Mouse (Mus musculus) heart, adult 2 months (tissue): Measurements from ENCODE around the gene 1700001P01Rik. TPM values are rescaled to one million over a fixed set of nuclear protein-coding genes. Genes with fewer than 3 reads are reported as not detected.

Experiments used
- DNase-seq, 2 experiments: peaks; one replicate each; pipeline ENCODE4 v3.0.0; 2021
- H3K27ac ChIP-seq: fragments of 200-600 bp; 2 replicates; pipeline ENCODE4 v1.8.1; 2022
- H3K27me3 ChIP-seq: fragments of 200-500 bp; 2 replicates; pipeline ENCODE4 v1.6.1; 2012; ENCODE audit warnings: mild to moderate bottlenecking, low read length, inconsistent platforms, mixed read lengths; ENCODE audit not compliant: control insufficient read depth, insufficient read depth
- H3K36me3 ChIP-seq: fragments of 200-500 bp; 2 replicates; pipeline ENCODE4 v1.6.1; 2012; ENCODE audit warnings: low read length, inconsistent platforms; ENCODE audit not compliant: control insufficient read depth, insufficient read depth
- H3K4me1 ChIP-seq: fragments of 200-500 bp; 2 replicates; pipeline ENCODE4 v1.6.1; 2011; ENCODE audit warnings: low read length; ENCODE audit not compliant: control insufficient read depth, insufficient read depth
- H3K4me3 ChIP-seq: fragments of 200-600 bp; 2 replicates; pipeline ENCODE4 v1.8.1; 2022
- H3K79me2 ChIP-seq: fragments of 200-500 bp; replicated peaks from 2 replicates; pipeline ENCODE4 v1.6.1; 2012; ENCODE audit warnings: mild to moderate bottlenecking, inconsistent platforms, low read length, moderate library complexity, mixed read lengths; ENCODE audit not compliant: control insufficient read depth, insufficient read depth
- H3K9ac ChIP-seq: fragments of 200-500 bp; 2 replicates; pipeline ENCODE4 v1.6.1; 2012; ENCODE audit warnings: low read depth, mild to moderate bottlenecking, control low read depth, inconsistent platforms, low read length, mixed read lengths
- CTCF ChIP-seq: fragments of 200-600 bp; IDR thresholded peaks from 2 replicates; pipeline ENCODE4 v1.8.1; 2022; ENCODE audit warnings: antibody characterized with exemption, mild to moderate bottlenecking, moderate library complexity
- EP300 ChIP-seq: fragments of 200-500 bp; IDR thresholded peaks from 2 replicates; pipeline ENCODE4 v1.6.1; 2011; ENCODE audit warnings: low read depth, low read length, control low read depth; ENCODE audit not compliant: insufficient read depth
- POLR2A ChIP-seq: fragments of 200-500 bp; IDR thresholded peaks from 2 replicates; pipeline ENCODE4 v1.6.1; 2011; ENCODE audit warnings: mild to moderate bottlenecking, low read depth, low read length, control low read depth; ENCODE audit not compliant: insufficient read depth
- WGBS: fragments of 180-500 bp; shearing (Covaris S2); methylation state at CpG from one replicate; pipeline ENCODE4 v1.1.7; 2018; 5-methylcytosine and 5-hydroxymethylcytosine counted together
- intact Hi-C: fragments of 180-260 bp; cut with DNase I; formaldehyde crosslinking; loops from one replicate; pipeline ENCODE4 v1.15.1; 2025
- polyA plus RNA-seq: library from polyadenylated mRNA; depleted of rRNA; stranded (reverse); fragments of >200 nt; gene quantifications from 2 replicates; pipeline ENCODE4 v1.2.3, GENCODE M21; 2012
- total RNA-seq, 2 experiments: library from RNA; stranded (reverse); gene quantifications; 2 replicates each; pipeline ENCODE4 v1.2.3; 2021

1700001P01Rik gene
- total and polyA plus RNA-seq, 3 experiments, result 0.20 TPM; not detected in 2

- H3K27ac ChIP-seq, result peak overlapping the region; percentile 52
- TF ChIP-seq CTCF (no peak), EP300 (no peak), POLR2A (no peak)
- peak; percentile 56 to 60 for DNase-seq
- peaks cover 49% of the 10 kb centered on the region for H3K4me1 ChIP-seq
- H3K79me2 ChIP-seq, result no peaks in the 10 kb centered on the region; the same call in 1 of the 2 replicates
- H3K9ac ChIP-seq, result no peak overlapping the region
- H3K4me3 ChIP-seq, result no peak overlapping the region
- intact Hi-C loops, result loop anchor here (2.0 kb wide), 1 partner anchor 17 kb away; no protein-coding TSS in a partner anchor
- 8% methylated on average over 5 of the region's 5 CpGs for WGBS
- H3K36me3 ChIP-seq, result peaks cover 28% of the 10 kb centered on the region
- H3K27me3 ChIP-seq, result no peaks in the 10 kb centered on the region
These were observed 41.7 kb upstream of the 1700001P01Rik start for GRCm38 (mm10) chr11:97817379-97817778.

- H3K27ac ChIP-seq, result peak overlapping the region; percentile 52
- DNase-seq, result peak in 1 of 2 experiments; percentile 32
- no peaks in the 10 kb centered on the region for H3K27me3 ChIP-seq
- peaks cover 49% of the 10 kb centered on the region for H3K4me1 ChIP-seq
- H3K4me3 ChIP-seq, result no peak overlapping the region
- TF ChIP-seq POLR2A, result no peak
- TF ChIP-seq EP300, result no peak
- TF ChIP-seq CTCF, result no peak
- WGBS, result 25% methylated on average over 9 of the region's 9 CpGs
- H3K9ac ChIP-seq, result 0 out of 2 replicates have a peak overlapping the region, but pooled peaks have one; percentile 5
- H3K79me2 ChIP-seq, result no peaks in the 10 kb centered on the region; the same call in 1 of the 2 replicates
- intact Hi-C loops, result loop anchor here (2.0 kb wide), 1 partner anchor 16 kb away; no protein-coding TSS in a partner anchor
- peaks cover 26% of the 10 kb centered on the region for H3K36me3 ChIP-seq
These were observed 41.2 kb upstream of the 1700001P01Rik start for GRCm38 (mm10) chr11:97816916-97817315.

GRCm38 (mm10) chr11:97816176-97816575 is 40.5 kb upstream of the 1700001P01Rik start:
- H3K4me3 ChIP-seq, result no peak overlapping the region
- H3K27ac ChIP-seq, result no peak overlapping the region
- no peaks in the 10 kb centered on the region for H3K27me3 ChIP-seq
- H3K4me1 ChIP-seq, result peaks cover 49% of the 10 kb centered on the region
- H3K36me3 ChIP-seq, result peaks cover 24% of the 10 kb centered on the region
- intact Hi-C loops, result loop anchor here (2.0 kb wide), 1 partner anchor 15 kb away; no protein-coding TSS in a partner anchor
- no peak for DNase-seq
- WGBS, result 68% methylated on average over 5 of the region's 5 CpGs
- no peak overlapping the region for H3K9ac ChIP-seq
- no peak for TF ChIP-seq CTCF
- no peak for TF ChIP-seq POLR2A
- TF ChIP-seq EP300, result no peak
- H3K79me2 ChIP-seq, result no peaks in the 10 kb centered on the region; the same call in 1 of the 2 replicates

- DNase-seq, result no peak
- no peaks in the 10 kb centered on the region; the same call in 1 of the 2 replicates for H3K79me2 ChIP-seq
- no peak overlapping the region for H3K27ac ChIP-seq
- peaks cover 22% of the 10 kb centered on the region for H3K36me3 ChIP-seq
- H3K4me3 ChIP-seq, result no peak overlapping the region
- TF ChIP-seq EP300 (no peak), POLR2A (no peak), CTCF (no peak)
- WGBS, result 76% methylated on average over 11 of the region's 11 CpGs
- H3K4me1 ChIP-seq, result peaks cover 48% of the 10 kb centered on the region
- H3K27me3 ChIP-seq, result no peaks in the 10 kb centered on the region
- no peak overlapping the region for H3K9ac ChIP-seq
- intact Hi-C loops, result loop anchor here (2.0 kb wide), 1 partner anchor 15 kb away; no protein-coding TSS in a partner anchor
These were observed 40.0 kb upstream of the 1700001P01Rik start for GRCm38 (mm10) chr11:97815736-97816135.

- H3K36me3 ChIP-seq, result peaks cover 28% of the 10 kb centered on the region
- no peak overlapping the region for H3K27ac ChIP-seq
- no peak overlapping the region for H3K4me3 ChIP-seq
- TF ChIP-seq CTCF (no peak), POLR2A (no peak), EP300 (no peak)
- intact Hi-C loops, result no loop called here
- DNase-seq, result peak in 1 of 2 experiments; percentile 27
- WGBS, result 62% methylated on average over 17 of the region's 17 CpGs
- no peaks in the 10 kb centered on the region for H3K27me3 ChIP-seq
- peaks cover 52% of the 10 kb centered on the region for H3K4me1 ChIP-seq
- peaks cover 2% of the 10 kb centered on the region for H3K79me2 ChIP-seq
- no peak overlapping the region for H3K9ac ChIP-seq
These were observed 38.2 kb upstream of the 1700001P01Rik start for GRCm38 (mm10) chr11:97813746-97814515.

GRCm38 (mm10) chr11:97813085-97813484 is 37.4 kb upstream of the 1700001P01Rik start:
- Histone ChIP-seq H3K4me3 (no peak overlapping the region), H3K4me1 (peaks cover 54% of the 10 kb centered on the region), H3K27me3 (no peaks in the 10 kb centered on the region), H3K79me2 (peaks cover 2% of the 10 kb centered on the region), H3K36me3 (peaks cover 34% of the 10 kb centered on the region), H3K9ac (0 out of 2 replicates have a peak overlapping the region, but pooled peaks have one; percentile 8), H3K27ac (no peak overlapping the region)
- intact Hi-C loops, result no loop called here
- TF ChIP-seq CTCF (no peak), EP300 (no peak), POLR2A (no peak)
- 36% methylated on average over 7 of the region's 7 CpGs for WGBS
- DNase-seq, result no peak
